Mouse (Mus musculus): ENCODE measurements around the gene Pp2d1. TPM values are rescaled to one million over a fixed set of nuclear protein-coding genes. Genes with fewer than 3 reads are reported as not detected.

Pp2d1 gene
- polyA plus RNA-seq, 1 experiment from 2014 or later = 0.25 TPM

GRCm38 (mm10) chr17:53463496-53463840 is 75.8 kb downstream of the Pp2d1 start:
- peak overlapping the region; percentile 33; the same call in 1 of the 2 replicates for H3K9ac ChIP-seq (replicated peaks; ENCODE audit: low read depth, low read length)
- H3K36me3 ChIP-seq (ENCODE audit: control insufficient read depth, insufficient read depth) = no peaks in the 10 kb centered on the region
- H3K4me3 ChIP-seq (replicated peaks; ENCODE audit: low read length) = peak overlapping the region; percentile 40
- peak overlapping the region; percentile 59 for H3K4me2 ChIP-seq (ENCODE audit: low read length)
- no peak overlapping the region for H3K27ac ChIP-seq (ENCODE audit: low read length)
- no peaks in the 10 kb centered on the region for H3K9me3 ChIP-seq (ENCODE audit: control insufficient read depth, low read length)
- peaks cover 8% of the 10 kb centered on the region; the same call in 1 of the 2 replicates for H3K4me1 ChIP-seq (replicated peaks; ENCODE audit: control insufficient read depth, insufficient read depth, low read length)
- ATAC-seq = no peak
- no peaks in the 10 kb centered on the region for H3K27me3 ChIP-seq (replicated peaks; ENCODE audit: control insufficient read depth, insufficient read depth, low read length)
- WGBS = 14% methylated on average over 6 of the region's 9 CpGs

GRCm38 (mm10) chr17:53462603-53463495 is 76.4 kb downstream of the Pp2d1 start, which contains the start of gene Efhb:
Efhb (minus strand) TSS chr17:53463321.
- peaks cover 8% of the 10 kb centered on the region; the same call in 1 of the 2 replicates for H3K4me1 ChIP-seq (replicated peaks; ENCODE audit: control insufficient read depth, insufficient read depth, low read length)
- H3K9me3 ChIP-seq (ENCODE audit: control insufficient read depth, low read length) = no peaks in the 10 kb centered on the region
- no peaks in the 10 kb centered on the region for H3K36me3 ChIP-seq (ENCODE audit: control insufficient read depth, insufficient read depth)
- WGBS = 19% methylated on average over 26 of the region's 26 CpGs
- H3K9ac ChIP-seq (replicated peaks; ENCODE audit: low read depth, low read length) = peak within 1 kb of the TSS; percentile 33; the same call in 1 of the 2 replicates
- H3K4me3 ChIP-seq (replicated peaks; ENCODE audit: low read length) = peak within 1 kb of the TSS; percentile 40
- H3K4me2 ChIP-seq (ENCODE audit: low read length) = peak within 1 kb of the TSS; percentile 59
- H3K27me3 ChIP-seq (replicated peaks; ENCODE audit: control insufficient read depth, insufficient read depth, low read length) = no peaks in the 10 kb centered on the region
- ATAC-seq = peak; percentile 97
- no peak within 1 kb of the TSS for H3K27ac ChIP-seq (ENCODE audit: low read length)

Other genes with a start within 250 kb of the Pp2d1 start
- gene Efhb, start 76.1 kb downstream of the Pp2d1 start, polyA plus RNA-seq (2015; fragmentation: Nextera tagmentation; extraction: Ambion mirVana) = 0.62 TPM in 2 replicates
- 103 and 109 TPM in 2 replicates for gene Rab5a, start 60.2 kb downstream of the Pp2d1 start, polyA plus RNA-seq (2015; fragmentation: Nextera tagmentation; extraction: Ambion mirVana)
- 6.0 and 6.2 TPM in 2 replicates for gene Kat2b, start 27.4 kb upstream of the Pp2d1 start, polyA plus RNA-seq (2015; fragmentation: Nextera tagmentation; extraction: Ambion mirVana)
- gene Sgo1, start 149.9 kb upstream of the Pp2d1 start, polyA plus RNA-seq (2015; fragmentation: Nextera tagmentation; extraction: Ambion mirVana) = 11.1 and 13.4 TPM in 2 replicates